ENCODE assay signal across 13 mouse cellular contexts in genomic region chr2:116076752-116077480, GRCm38 (mm10).
"Had no signal": no experiment of that assay in that cellular context is flagged by ENCODE, and none has a peak within 500 bp of the region (broad histone marks: within the 10 kb centered on the region; RNA-seq: fewer than 3 reads in every experiment).

No protein-coding gene starts in this region.

- H3K9ac ChIP-seq: liver, embryonic 13.5 days; stomach, embryonic 15.5 days had no signal

- H3K27me3 ChIP-seq: stomach, embryonic 15.5 days had no signal

- DNase-seq: kidney, adult 9 months; kidney, postnatal 10 days; kidney, postnatal 4 days; liver; liver, embryonic 13.5 days; liver, postnatal 0 days; lung, postnatal 36 days; right cerebral cortex, postnatal 14 days; thymus, adult 2 months; thymus, postnatal 25 days had no signal

- H3K36me3 ChIP-seq: limb, embryonic 12.5 days; liver, embryonic 13.5 days; neural tube, embryonic 13.5 days; stomach, embryonic 15.5 days had no signal

- H3K9me3 ChIP-seq: liver, embryonic 13.5 days had no signal

- H3K27ac ChIP-seq: limb, embryonic 12.5 days; liver, embryonic 13.5 days had no signal

- H3K4me1 ChIP-seq: stomach, embryonic 15.5 days had no signal

- ATAC-seq: liver, postnatal 0 days had no signal
